Mouse (Mus musculus) CH12.LX (cell line): ENCODE measurements around the gene Gbe1. TPM values are rescaled to one million over a fixed set of nuclear protein-coding genes. Genes with fewer than 3 reads are reported as not detected.

Experiments
- DNase-seq: peaks from one replicate; pipeline ENCODE4 v3.0.0-alpha.2; 2013; ENCODE audit errors: extremely low read depth
- H3K27ac ChIP-seq: 2 replicates; pipeline ENCODE4 v1.5.1; 2012; ENCODE audit warnings: low read depth, mild to moderate bottlenecking, control low read depth, moderate library complexity; ENCODE audit not compliant: insufficient read depth
- H3K27me3 ChIP-seq: replicated peaks from 2 replicates; pipeline ENCODE3; 2012; ENCODE audit warnings: inconsistent platforms
- H3K36me3 ChIP-seq, 2 experiments: replicated peaks in 1 of 2; 2 replicates each; pipeline versions ENCODE3 to v1.6.1; 2012; ENCODE audit warnings: inconsistent platforms in 1 of 2, low read length in 1 of 2, mild to moderate bottlenecking in 1 of 2, mixed read lengths in 1 of 2, moderate library complexity in 1 of 2; ENCODE audit not compliant: control insufficient read depth in 1 of 2, insufficient read depth in 1 of 2
- H3K4me1 ChIP-seq, 2 experiments: 2 replicates each; pipeline ENCODE4 v1.6.1; 2012; ENCODE audit warnings: inconsistent platforms in 1 of 2, moderate library complexity in 1 of 2; ENCODE audit not compliant: insufficient read depth in 2 of 2, control insufficient read depth in 1 of 2
- H3K4me2 ChIP-seq: 2 replicates; pipeline ENCODE4 v1.6.1; 2012; ENCODE audit warnings: low read depth, mild to moderate bottlenecking, control low read depth; ENCODE audit not compliant: poor library complexity, insufficient read depth, severe bottlenecking
- H3K4me3 ChIP-seq, 3 experiments: fragments of 150-350 bp in 1 of 3; sonication (generic) in 1 of 3; replicated peaks in 1 of 3; 2 replicates each; pipeline versions ENCODE3 to v1.5.1; 2011 to 2012; ENCODE audit warnings: low read depth in 2 of 3, low read length in 2 of 3, mild to moderate bottlenecking in 2 of 3, moderate library complexity in 2 of 3, control low read depth in 1 of 3, improper control_type of control experiment in 1 of 3, inconsistent platforms in 1 of 3, mixed read lengths in 1 of 3; ENCODE audit not compliant: poor library complexity in 1 of 3
- H3K79me2 ChIP-seq: replicated peaks from 2 replicates; pipeline ENCODE4 v1.6.1; 2012; ENCODE audit warnings: mild to moderate bottlenecking, moderate library complexity; ENCODE audit not compliant: control insufficient read depth, poor library complexity, insufficient read depth, severe bottlenecking; ENCODE audit errors: extremely low read depth
- H3K9ac ChIP-seq: 2 replicates; pipeline ENCODE4 v1.6.1; 2012; ENCODE audit warnings: low read depth, mild to moderate bottlenecking, control low read depth, moderate library complexity; ENCODE audit not compliant: insufficient read depth
- H3K9me3 ChIP-seq: replicated peaks from 2 replicates; pipeline ENCODE3; 2012; ENCODE audit warnings: low read length, inconsistent platforms, mixed read lengths
- CHD1 ChIP-seq: IDR thresholded peaks from 2 replicates; pipeline ENCODE4 v1.6.1; 2012; ENCODE audit warnings: low read depth, low read length, improper control_type of control experiment, inconsistent platforms
- ELF1 ChIP-seq: IDR thresholded peaks from 2 replicates; pipeline ENCODE4 v1.6.1; 2014; ENCODE audit warnings: low read depth, mild to moderate bottlenecking, inconsistent platforms, low read length, improper control_type of control experiment
- ETS1 ChIP-seq: conservative IDR thresholded peaks from 2 replicates; pipeline ENCODE4 v1.6.1; 2012; ENCODE audit warnings: low read depth, mild to moderate bottlenecking, inconsistent platforms, low read length, improper control_type of control experiment, moderate library complexity
- HCFC1 ChIP-seq: IDR thresholded peaks from 2 replicates; pipeline ENCODE4 v1.6.1; 2012; ENCODE audit warnings: low read depth, mild to moderate bottlenecking, inconsistent platforms, low read length, improper control_type of control experiment
- JUN ChIP-seq: IDR thresholded peaks from 2 replicates; pipeline ENCODE4 v1.6.1; 2011; ENCODE audit warnings: low read depth, mild to moderate bottlenecking, low read length, improper control_type of control experiment, moderate library complexity; ENCODE audit not compliant: insufficient read depth
- JUND ChIP-seq: conservative IDR thresholded peaks from 2 replicates; pipeline ENCODE4 v1.6.1; 2011; ENCODE audit warnings: low read depth, low read length, improper control_type of control experiment
- MAX ChIP-seq: IDR thresholded peaks from 2 replicates; pipeline ENCODE4 v1.6.1; 2011; ENCODE audit warnings: low read length, improper control_type of control experiment
- MEF2A ChIP-seq: IDR thresholded peaks from 2 replicates; pipeline ENCODE4 v1.6.1; 2014; ENCODE audit warnings: low read depth, mild to moderate bottlenecking, inconsistent platforms, low read length, improper control_type of control experiment, borderline replicate concordance
- MYC ChIP-seq: IDR thresholded peaks from 2 replicates; pipeline ENCODE4 v1.6.1; 2011; ENCODE audit warnings: low read depth, mild to moderate bottlenecking, improper control_type of control experiment, low read length
- PAX5 ChIP-seq: IDR thresholded peaks from 2 replicates; pipeline ENCODE4 v1.6.1; 2012; ENCODE audit warnings: low read length, inconsistent platforms, mixed read lengths
- POLR2AphosphoS2 ChIP-seq: IDR thresholded peaks from 2 replicates; pipeline ENCODE4 v1.6.1; 2011; ENCODE audit warnings: low read depth, low read length, improper control_type of control experiment
- RAD21 ChIP-seq: IDR thresholded peaks from 2 replicates; pipeline ENCODE4 v1.6.1; 2011; ENCODE audit warnings: low read depth, mild to moderate bottlenecking, low read length, improper control_type of control experiment, moderate library complexity
- RCOR1 ChIP-seq: conservative IDR thresholded peaks from 2 replicates; pipeline ENCODE4 v1.6.1; 2012; ENCODE audit warnings: low read depth, mild to moderate bottlenecking, inconsistent platforms, low read length, improper control_type of control experiment
- TCF12 ChIP-seq: IDR thresholded peaks from 2 replicates; pipeline ENCODE4 v1.6.1; 2014; ENCODE audit warnings: low read depth, mild to moderate bottlenecking, inconsistent platforms, low read length, improper control_type of control experiment
- USF1 ChIP-seq: IDR thresholded peaks from 2 replicates; pipeline ENCODE4 v1.6.1; 2014; ENCODE audit warnings: low read depth, mild to moderate bottlenecking, inconsistent platforms, low read length, improper control_type of control experiment
- dilution Hi-C: fragments of 300-500 bp; cut with MboI; formaldehyde crosslinking; loops from 2 replicates; pipeline ENCODE4 v1.14.3; 2020; ENCODE audit warnings: low sequenced_read_pairs; ENCODE audit not compliant: extremely low pct_unique_long_range_greater_than_20kb, extremely low pct_ligation_motif_present
- in situ Hi-C: fragments of 300-500 bp; cut with MboI; formaldehyde crosslinking; loops from 3 replicates; pipeline ENCODE4 v1.14.3; 2019; ENCODE audit warnings: low sequenced_read_pairs, low pct_ligation_motif_present, low pct_unique_long_range_greater_than_20kb, mixed read lengths
- polyA plus RNA-seq: library from polyadenylated mRNA; unstranded; fragments of >175 nt; gene quantifications from 2 replicates; pipeline ENCODE4 v1.2.1, GENCODE M21; 2012; ENCODE audit warnings: low read depth; ENCODE audit not compliant: insufficient read length
- total RNA-seq, 2 experiments: library from RNA; depleted of rRNA; stranded (reverse); fragments of 300-350 nt in 1 of 2; fragments of >200 nt in 1 of 2; gene quantifications; 2 replicates each; pipeline ENCODE4 v1.2.3; 2012 to 2014

Gene Gbe1
- total and polyA plus RNA-seq, 3 experiments = not detected

GRCm38 (mm10) chr16:70330626-70331275 lies 17.0 kb downstream of the Gbe1 start:
- no peak overlapping the region for H3K9ac ChIP-seq
- no peak overlapping the region for H3K4me2 ChIP-seq
- no peak overlapping the region for H3K4me3 ChIP-seq
- no peaks in the 10 kb centered on the region for H3K27me3 ChIP-seq
- in situ Hi-C loops (no loop called here), dilution Hi-C loops (no loop called here)
- H3K79me2 ChIP-seq = no peaks in the 10 kb centered on the region
- no peaks in the 10 kb centered on the region for H3K4me1 ChIP-seq
- peaks cover 65% of the 10 kb centered on the region for H3K9me3 ChIP-seq
- no peaks in the 10 kb centered on the region for H3K36me3 ChIP-seq
- H3K27ac ChIP-seq = no peak overlapping the region
- DNase-seq = no peak
- TF ChIP-seq POLR2AphosphoS2 (no peak), ETS1 (no peak), MAX (no peak), HCFC1 (no peak), MEF2A (no peak)

GRCm38 (mm10) chr16:70334812-70335211 lies 21.1 kb downstream of the Gbe1 start:
- TF ChIP-seq MYC (no peak), JUND (no peak), PAX5 (no peak), CHD1 (no peak), RAD21 (no peak), USF1 (no peak), TCF12 (no peak), JUN (no peak)
- H3K4me2 ChIP-seq = no peak overlapping the region
- no peaks in the 10 kb centered on the region for H3K4me1 ChIP-seq
- H3K79me2 ChIP-seq = no peaks in the 10 kb centered on the region
- no peaks in the 10 kb centered on the region for H3K36me3 ChIP-seq
- no peak for DNase-seq
- H3K27me3 ChIP-seq = no peaks in the 10 kb centered on the region
- peaks cover 66% of the 10 kb centered on the region for H3K9me3 ChIP-seq
- H3K4me3 ChIP-seq = no peak overlapping the region
- no peak overlapping the region for H3K27ac ChIP-seq
- in situ Hi-C loops (no loop called here), dilution Hi-C loops (no loop called here)
- no peak overlapping the region for H3K9ac ChIP-seq

GRCm38 (mm10) chr16:70335472-70335871 lies 21.7 kb downstream of the Gbe1 start:
- no peak for TF ChIP-seq ELF1
- TF ChIP-seq RCOR1 = no peak
- no peak for TF ChIP-seq RAD21
- TF ChIP-seq, all 38 proteins: peak for 0
- Histone ChIP-seq H3K27ac (no peak overlapping the region), H3K9ac (no peak overlapping the region), H3K36me3 (no peaks in the 10 kb centered on the region), H3K4me3 (no peak overlapping the region), H3K4me1 (no peaks in the 10 kb centered on the region), H3K79me2 (no peaks in the 10 kb centered on the region), H3K9me3 (peaks cover 65% of the 10 kb centered on the region), H3K4me2 (no peak overlapping the region), H3K27me3 (no peaks in the 10 kb centered on the region)
- DNase-seq = no peak
- dilution Hi-C loops (no loop called here), in situ Hi-C loops (no loop called here)
